ENCODE assay signal across 8 mouse cellular contexts in genomic region chr1:172549717-172550116, GRCm38 (mm10). TPM values are rescaled to one million over a fixed set of nuclear protein-coding genes. Genes with fewer than 3 reads are reported as not detected.
DNase-seq lines count a peak whose midpoint lies in the region; ATAC-seq and TF ChIP-seq lines count a peak whose summit lies in the region.

No protein-coding gene starts in this region.

- peaks cover 4% of the 10 kb centered on the region for H3K27me3 ChIP-seq in heart, embryonic 12.5 days (replicated peaks)
- no peaks in the 10 kb centered on the region for H3K27me3 ChIP-seq in ES-Bruce4 (ENCODE audit: control insufficient read depth, insufficient read depth, low read length, poor library complexity, severe bottlenecking)
- peaks cover 3% of the 10 kb centered on the region for H3K27me3 ChIP-seq in hindbrain, embryonic 12.5 days

- TF ChIP-seq EP300 in ES-Bruce4 (IDR thresholded peaks at IDR 0.05; ENCODE audit: insufficient read depth, low read depth, low read length), result no peak

- peaks cover 35% of the 10 kb centered on the region for H3K4me1 ChIP-seq in heart, embryonic 12.5 days (replicated peaks)
- H3K4me1 ChIP-seq in ES-Bruce4 (ENCODE audit: control insufficient read depth, insufficient read depth, low read length), result no peaks in the 10 kb centered on the region
- peaks cover 21% of the 10 kb centered on the region for H3K4me1 ChIP-seq in hindbrain, embryonic 12.5 days

- no peak for ATAC-seq in heart, embryonic 12.5 days (ENCODE audit: insufficient number of reproducible peaks, low FRiP score)
- no peak for ATAC-seq in hindbrain, embryonic 12.5 days (ENCODE audit: low FRiP score)
- ATAC-seq in megakaryocyte progenitor cell, adult 5-6 weeks (replicated peaks; ENCODE audit: poor library complexity), result no peak

- TF ChIP-seq POLR2A in ES-Bruce4 (IDR thresholded peaks at IDR 0.05; ENCODE audit: insufficient read depth, low read length), result no peak

- H3K79me2 ChIP-seq in macrophage (ENCODE audit: inconsistent target), result no peaks in the 10 kb centered on the region; the same call in 1 of the 2 replicates

- H3K9me3 ChIP-seq in heart, embryonic 12.5 days (replicated peaks), result no peaks in the 10 kb centered on the region
- H3K9me3 ChIP-seq in ES-Bruce4 (replicated peaks; ENCODE audit: control insufficient read depth, insufficient read depth, low read length, poor library complexity, severe bottlenecking), result no peaks in the 10 kb centered on the region
- no peaks in the 10 kb centered on the region for H3K9me3 ChIP-seq in hindbrain, embryonic 12.5 days (replicated peaks)

- WGBS in heart, embryonic 12.5 days, result 5% methylated on average over 8 of the region's 8 CpGs
- WGBS in hindbrain, embryonic 12.5 days, result 1% methylated on average over 8 of the region's 8 CpGs
- WGBS in macrophage (ENCODE audit: missing documents), result 6% methylated on average over 8 of the region's 8 CpGs

- peak overlapping the region; percentile 81 for H3K4me2 ChIP-seq in heart, embryonic 12.5 days
- H3K4me2 ChIP-seq in hindbrain, embryonic 12.5 days (replicated peaks), result peak overlapping the region; percentile 53

- DNase-seq in heart, adult 9 months (ENCODE audit: low spot score in 2 of 2), result no peak
- DNase-seq in thymus, postnatal 10 days (ENCODE audit: low spot score in 2 of 2), result no peak
- no peak for DNase-seq in cerebellum, postnatal 4 days (ENCODE audit: low spot score in 2 of 2)

- H3K9ac ChIP-seq in heart, embryonic 12.5 days, result peak overlapping the region; percentile 60; the same call in 1 of the 2 replicates
- H3K9ac ChIP-seq in ES-Bruce4 (ENCODE audit: low read depth, poor library complexity, severe bottlenecking), result no peak overlapping the region
- H3K9ac ChIP-seq in hindbrain, embryonic 12.5 days, result no peak overlapping the region; the same call in 1 of the 2 replicates

- peak overlapping the region; percentile 51 for H3K4me3 ChIP-seq in heart, embryonic 12.5 days
- H3K4me3 ChIP-seq in ES-Bruce4 (ENCODE audit: low read depth, low read length), result peak overlapping the region; percentile 85
- peak overlapping the region; percentile 34 for H3K4me3 ChIP-seq in hindbrain, embryonic 12.5 days
- peak overlapping the region; percentile 82 for H3K4me3 ChIP-seq in macrophage (ENCODE audit: inconsistent target)

- no peaks in the 10 kb centered on the region for H3K36me3 ChIP-seq in heart, embryonic 12.5 days
- H3K36me3 ChIP-seq in ES-Bruce4 (ENCODE audit: control insufficient read depth, insufficient read depth, low read length, poor library complexity, severe bottlenecking), result no peaks in the 10 kb centered on the region
- H3K36me3 ChIP-seq in hindbrain, embryonic 12.5 days, result no peaks in the 10 kb centered on the region
- no peaks in the 10 kb centered on the region for H3K36me3 ChIP-seq in macrophage (ENCODE audit: inconsistent target)

- H3K27ac ChIP-seq in heart, embryonic 12.5 days (ENCODE audit: poor library complexity, severe bottlenecking), result no peak overlapping the region
- H3K27ac ChIP-seq in ES-Bruce4 (ENCODE audit: insufficient read depth, low read length) (no peak overlapping the region), macrophage (peak overlapping the region; percentile 60)
- no peak overlapping the region for H3K27ac ChIP-seq in hindbrain, embryonic 12.5 days

- no peak for TF ChIP-seq CTCF in ES-Bruce4 (IDR thresholded peaks at IDR 0.05; ENCODE audit: low read depth, low read length)

RNA-seq across cellular contexts. Expression of gene Vsig8, which starts 6.0 kb away (rescaled TPM):
- 0.24 and 0.33 TPM in 2 replicates for polyA plus RNA-seq in heart, embryonic 12.5 days (2016; fragmentation: Nextera tagmentation; extraction: Ambion mirVana)
- polyA plus RNA-seq in ES-Bruce4 (2011; ENCODE audit: insufficient read depth, insufficient read length, low read depth, missing spikeins), result 0.37 TPM in 1 of 2 replicates, not detected in the other
- polyA plus RNA-seq in hindbrain, embryonic 12.5 days (2016; fragmentation: Nextera tagmentation; extraction: Ambion mirVana), result 0.41 TPM in 1 of 2 replicates, not detected in the other
- 1 to 10 TPM in 1 of 26 experiments, under 1 TPM in 11, not detected in 14; 0.44 to 1.0 (median 0.60) TPM for total RNA-seq in macrophage (2018; cell fraction: chromatin; rRNA removed)
- total RNA-seq in macrophage (2018; cell fraction: cytosol; rRNA removed), result under 1 TPM; 0.16 to 0.41 (median 0.28) TPM
- total RNA-seq in macrophage (2018; cell fraction: nucleus; rRNA removed), result 1 to 10 TPM in 8 of 26 experiments, under 1 TPM in 13, not detected in 5; 0.36 to 2.6 (median 0.94) TPM
- polyA plus RNA-seq in macrophage (2018), result 0.23 to 0.37 TPM (median 0.32 TPM) in 3 replicates
- not detected in 2 replicates for total RNA-seq in megakaryocyte progenitor cell, adult 5-6 weeks (2015)
- not detected in 2 replicates for total RNA-seq in megakaryocyte progenitor cell, adult 5-6 weeks (2017)

RNA-seq across cellular contexts. Expression of gene Cfap45, which starts 29.1 kb away (rescaled TPM):
- 1.7 and 3.0 TPM in 2 replicates for polyA plus RNA-seq in heart, embryonic 12.5 days (2016; fragmentation: Nextera tagmentation; extraction: Ambion mirVana)
- 2.1 and 2.3 TPM in 2 replicates for polyA plus RNA-seq in ES-Bruce4 (2011; ENCODE audit: insufficient read depth, insufficient read length, low read depth, missing spikeins)
- 3.3 and 4.4 TPM in 2 replicates for polyA plus RNA-seq in hindbrain, embryonic 12.5 days (2016; fragmentation: Nextera tagmentation; extraction: Ambion mirVana)
- 1 to 10 TPM in 24 of 26 experiments, under 1 TPM in 2; 0.40 to 9.7 (median 4.8) TPM for total RNA-seq in macrophage (2018; cell fraction: chromatin; rRNA removed)
- 1 to 10 TPM in 16 of 26 experiments, under 1 TPM in 10; 0.62 to 1.8 (median 1.1) TPM for total RNA-seq in macrophage (2018; cell fraction: cytosol; rRNA removed)
- total RNA-seq in macrophage (2018; cell fraction: nucleus; rRNA removed), result 1 to 10 TPM in 22 of 26 experiments, under 1 TPM in 4; 0.59 to 5.6 (median 2.6) TPM
- 1.6 to 2.7 TPM (median 1.7 TPM) in 3 replicates for polyA plus RNA-seq in macrophage (2018)
- total RNA-seq in megakaryocyte progenitor cell, adult 5-6 weeks (2015), result 0.12 TPM in 1 of 2 replicates, not detected in the other
- not detected in 2 replicates for total RNA-seq in megakaryocyte progenitor cell, adult 5-6 weeks (2017)

RNA-seq across cellular contexts. Expression of gene Slamf8, which starts 40.7 kb away (rescaled TPM):
- not detected in 2 replicates for polyA plus RNA-seq in heart, embryonic 12.5 days (2016; fragmentation: Nextera tagmentation; extraction: Ambion mirVana)
- polyA plus RNA-seq in ES-Bruce4 (2011; ENCODE audit: insufficient read depth, insufficient read length, low read depth, missing spikeins) (not detected in 2 replicates), macrophage (2018) (4.9 to 26.0 TPM (median 20.1 TPM) in 3 replicates)
- not detected in 2 replicates for polyA plus RNA-seq in hindbrain, embryonic 12.5 days (2016; fragmentation: Nextera tagmentation; extraction: Ambion mirVana)
- 10 to 100 TPM in 23 of 26 experiments, 1 to 10 TPM in 3; 4.0 to 74.0 (median 41.4) TPM for total RNA-seq in macrophage (2018; cell fraction: chromatin; rRNA removed)
- 10 to 100 TPM in 25 of 26 experiments, 1 to 10 TPM in 1; 7.7 to 94.3 (median 36.2) TPM for total RNA-seq in macrophage (2018; cell fraction: cytosol; rRNA removed)
- total RNA-seq in macrophage (2018; cell fraction: nucleus; rRNA removed), result 100 to 1,000 TPM in 4 of 26 experiments, 10 to 100 TPM in 21, 1 to 10 TPM in 1; 5.3 to 115 (median 67.9) TPM
- total RNA-seq in megakaryocyte progenitor cell, adult 5-6 weeks (2015), result 0.46 TPM in 1 of 2 replicates, not detected in the other
- total RNA-seq in megakaryocyte progenitor cell, adult 5-6 weeks (2017), result 0.41 TPM in 1 of 2 replicates, not detected in the other

RNA-seq across cellular contexts. Expression of gene Tagln2, which starts 49.9 kb away (rescaled TPM):
- 351 and 387 TPM in 2 replicates for polyA plus RNA-seq in heart, embryonic 12.5 days (2016; fragmentation: Nextera tagmentation; extraction: Ambion mirVana)
- polyA plus RNA-seq in ES-Bruce4 (2011; ENCODE audit: insufficient read depth, insufficient read length, low read depth, missing spikeins) (269 and 312 TPM in 2 replicates), macrophage (2018) (178 to 475 TPM (median 441 TPM) in 3 replicates)
- polyA plus RNA-seq in hindbrain, embryonic 12.5 days (2016; fragmentation: Nextera tagmentation; extraction: Ambion mirVana), result 53.2 and 64.5 TPM in 2 replicates
- total RNA-seq in macrophage (2018; cell fraction: chromatin; rRNA removed), result 100 to 1,000 TPM in 13 of 26 experiments, 10 to 100 TPM in 13; 30.9 to 294 (median 104) TPM
- total RNA-seq in macrophage (2018; cell fraction: cytosol; rRNA removed), result 100 to 1,000 TPM; 222 to 636 (median 285) TPM
- 100 to 1,000 TPM in 23 of 26 experiments, 10 to 100 TPM in 3; 72.7 to 364 (median 181) TPM for total RNA-seq in macrophage (2018; cell fraction: nucleus; rRNA removed)
- 621 and 639 TPM in 2 replicates for total RNA-seq in megakaryocyte progenitor cell, adult 5-6 weeks (2015)
- total RNA-seq in megakaryocyte progenitor cell, adult 5-6 weeks (2017), result 290 and 305 TPM in 2 replicates

RNA-seq across cellular contexts. Expression of gene Fcrl6, which starts 52.6 kb away (rescaled TPM):
- not detected in 2 replicates for polyA plus RNA-seq in heart, embryonic 12.5 days (2016; fragmentation: Nextera tagmentation; extraction: Ambion mirVana)
- polyA plus RNA-seq in ES-Bruce4 (2011; ENCODE audit: insufficient read depth, insufficient read length, low read depth, missing spikeins) (not detected in 2 replicates), macrophage (2018) (not detected in 3 replicates)
- 0.34 TPM in 1 of 2 replicates, not detected in the other for polyA plus RNA-seq in hindbrain, embryonic 12.5 days (2016; fragmentation: Nextera tagmentation; extraction: Ambion mirVana)
- total RNA-seq in macrophage (2018; cell fraction: chromatin; rRNA removed), result not detected
- not detected for total RNA-seq in macrophage (2018; cell fraction: cytosol; rRNA removed)
- not detected for total RNA-seq in macrophage (2018; cell fraction: nucleus; rRNA removed)
- not detected in 2 replicates for total RNA-seq in megakaryocyte progenitor cell, adult 5-6 weeks (2015)
- total RNA-seq in megakaryocyte progenitor cell, adult 5-6 weeks (2017), result not detected in 2 replicates

Comparison
In these comparisons a context has a peak if more than half of its experiments do, and no peak if none do; other contexts are left out.
1. H3K4me3 ChIP-seq: peak in every context shown above with its lines; median percentile 85 in ES-Bruce4; 82 in macrophage; 51 in heart, embryonic 12.5 days; 34 in hindbrain, embryonic 12.5 days.